Mouse (Mus musculus): ENCODE data around the gene Enox1.

GRCm38 (mm10) chr14:77273721-77274120, 117.2 kb downstream of the Enox1 start:
- TF ChIP-seq CTCF (IDR thresholded peaks at IDR 0.05; ENCODE audit: low read depth, low read length), result no peak
- TF ChIP-seq POLR2A (IDR thresholded peaks at IDR 0.05; ENCODE audit: borderline replicate concordance, low read depth, low read length), result no peak
